Mouse (Mus musculus) lung, adult 2 months (tissue): Measurements from ENCODE around the gene Slc29a3.

Source experiments
- CTCF ChIP-seq: fragments of 200-500 bp; IDR thresholded peaks from 2 replicates; pipeline ENCODE4 v1.5.1; 2011; ENCODE audit warnings: mild to moderate bottlenecking, low read length, control low read depth; ENCODE audit not compliant: insufficient read depth
- POLR2A ChIP-seq: fragments of 200-500 bp; IDR thresholded peaks from 2 replicates; pipeline ENCODE4 v1.6.1; 2011; ENCODE audit warnings: low read depth, mild to moderate bottlenecking, control low read depth, low read length, borderline replicate concordance; ENCODE audit errors: extremely low read depth

DNA sequence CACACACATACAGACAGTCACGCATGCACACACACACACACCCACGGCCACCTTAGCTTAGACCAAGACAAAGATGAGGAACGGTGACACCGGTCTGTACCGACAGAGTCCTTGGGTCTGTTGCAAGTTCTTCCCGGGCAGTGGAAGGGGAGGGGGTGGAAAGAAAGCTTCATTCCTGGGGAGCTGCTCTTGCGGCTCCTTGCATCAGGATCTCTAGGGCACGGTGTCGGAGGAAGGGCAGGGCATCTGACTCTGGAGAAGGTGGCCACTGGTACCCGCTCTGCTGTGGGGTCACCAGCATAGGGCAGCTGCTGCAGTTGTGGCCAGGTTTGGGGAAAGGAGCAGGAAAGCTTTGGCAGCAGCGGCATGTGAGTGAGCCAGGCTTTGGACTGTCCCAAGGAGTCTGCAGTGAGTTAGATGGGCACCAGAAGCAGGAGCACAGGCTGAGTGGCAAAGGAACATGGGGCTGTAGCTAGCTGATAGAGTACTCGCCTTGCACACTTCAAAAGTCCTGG is 49.4 kb upstream of the Slc29a3 start:
- TF ChIP-seq CTCF (no peak), POLR2A (no peak)
